Mouse (Mus musculus): ENCODE results near the gene Timeless. TPM values are rescaled to one million over a fixed set of nuclear protein-coding genes. Genes with fewer than 3 reads are reported as not detected.
A peak's percentile ranks its signal among the peaks of the same experiment; 100 is the strongest.

The Timeless gene
- polyA plus RNA-seq, 1 experiment: 6.6 TPM

DNA sequence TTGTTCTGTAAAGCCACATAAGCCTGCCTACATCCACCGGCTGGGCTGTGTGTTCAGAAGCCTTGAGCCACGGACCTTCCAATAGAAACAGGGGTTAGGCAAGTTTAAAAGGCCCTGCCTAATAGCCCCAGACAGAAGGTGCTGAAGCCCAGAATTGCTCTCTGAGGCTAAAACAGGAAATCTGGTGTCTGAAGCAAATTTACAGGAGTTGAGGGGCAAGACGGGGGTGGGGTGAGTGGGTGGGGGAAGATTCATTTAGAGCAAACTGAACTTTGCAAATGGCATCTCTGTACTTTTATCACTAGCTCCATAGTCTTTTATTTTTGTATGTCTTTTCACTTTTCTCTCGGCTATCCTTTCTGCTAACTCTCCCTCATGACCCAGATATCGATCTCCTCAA lies 719 bp upstream of the Timeless start:
- H3K27me3 ChIP-seq (ENCODE audit: control insufficient read depth, insufficient read depth, low read length): no peaks in the 10 kb centered on the region
- no peak for TF ChIP-seq POLR2A (IDR thresholded peaks at IDR 0.05; ENCODE audit: borderline replicate concordance, insufficient read depth, low read length)
- TF ChIP-seq CTCF (IDR thresholded peaks at IDR 0.05; ENCODE audit: borderline replicate concordance, insufficient read depth, low read depth, low read length): no peak
- peak overlapping the region; percentile 98 for H3K4me3 ChIP-seq (replicated peaks; ENCODE audit: insufficient read depth, low read depth, low read length)
- 9% methylated on average over 5 of the region's 5 CpGs for WGBS
- DNase-seq: no peak
- no peak overlapping the region for H3K27ac ChIP-seq (ENCODE audit: insufficient read depth, low read length)
- H3K4me1 ChIP-seq (ENCODE audit: control insufficient read depth, insufficient read depth, low read length): peaks cover 3% of the 10 kb centered on the region; the same call in 1 of the 2 replicates

DNA sequence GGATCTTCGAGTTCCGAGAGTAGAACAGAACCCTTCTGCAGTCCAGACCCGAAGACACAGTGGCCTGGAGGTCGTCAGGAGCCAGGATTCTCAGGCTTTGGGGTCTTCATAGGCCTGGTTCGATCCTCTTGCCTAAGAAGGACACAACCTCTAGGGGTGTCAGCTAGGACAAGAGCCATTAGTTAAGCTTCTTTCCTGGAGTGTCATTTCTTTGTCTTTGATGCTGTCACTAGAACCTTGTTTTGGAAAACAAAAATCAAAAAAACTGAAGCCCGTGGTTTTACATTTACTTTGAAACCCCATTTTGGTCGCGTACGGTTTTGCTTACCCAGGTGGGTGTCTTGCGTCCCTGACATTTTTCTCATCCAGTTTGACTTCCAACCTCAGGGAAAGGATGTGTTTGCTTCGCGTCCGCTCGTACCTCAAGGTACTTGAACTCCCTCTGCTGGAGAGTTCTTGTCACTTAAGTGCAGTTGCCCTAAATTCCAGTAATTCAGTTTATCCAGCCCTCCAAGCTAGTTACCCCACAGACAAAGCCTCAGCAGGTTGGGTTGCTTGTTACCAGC lies 638 bp downstream of the Timeless start:
- H3K27me3 ChIP-seq (ENCODE audit: control insufficient read depth, insufficient read depth, low read length): no peaks in the 10 kb centered on the region
- peak overlapping the region; percentile 98 for H3K4me3 ChIP-seq (replicated peaks; ENCODE audit: insufficient read depth, low read depth, low read length)
- under 1% methylated on average over 14 of the region's 14 CpGs for WGBS
- TF ChIP-seq POLR2A (IDR thresholded peaks at IDR 0.05; ENCODE audit: borderline replicate concordance, insufficient read depth, low read length) (no peak), CTCF (IDR thresholded peaks at IDR 0.05; ENCODE audit: borderline replicate concordance, insufficient read depth, low read depth, low read length) (peak; percentile 77)
- H3K4me1 ChIP-seq (ENCODE audit: control insufficient read depth, insufficient read depth, low read length): peaks cover 3% of the 10 kb centered on the region; the same call in 1 of the 2 replicates
- peak; percentile 67 to 80 for DNase-seq
- peak overlapping the region; percentile 93 for H3K27ac ChIP-seq (ENCODE audit: insufficient read depth, low read length)

DNA sequence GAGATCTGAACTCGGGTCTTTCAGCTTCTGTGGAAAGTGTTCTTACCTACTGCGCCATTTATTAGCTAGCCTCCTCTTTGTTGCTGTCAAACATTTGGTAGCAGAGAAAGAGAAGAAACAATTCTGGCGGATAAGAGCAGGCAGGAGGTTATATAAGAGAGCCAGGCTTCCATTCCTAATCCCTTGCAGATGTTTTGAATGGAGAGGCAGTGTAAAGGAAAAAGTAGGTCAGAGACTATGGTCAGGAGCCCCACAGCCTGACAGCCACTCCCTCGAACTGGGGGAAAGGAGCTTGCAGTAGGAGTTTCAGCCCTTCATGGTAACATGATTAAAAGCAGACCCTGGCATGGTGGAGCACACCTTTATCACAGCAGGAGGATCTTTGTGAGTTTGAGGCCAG lies 4.5 kb downstream of the Timeless start:
- H3K4me1 ChIP-seq (ENCODE audit: control insufficient read depth, insufficient read depth, low read length): peaks cover 7% of the 10 kb centered on the region; the same call in 1 of the 2 replicates
- 81% methylated on average over 4 of the region's 4 CpGs for WGBS

DNA sequence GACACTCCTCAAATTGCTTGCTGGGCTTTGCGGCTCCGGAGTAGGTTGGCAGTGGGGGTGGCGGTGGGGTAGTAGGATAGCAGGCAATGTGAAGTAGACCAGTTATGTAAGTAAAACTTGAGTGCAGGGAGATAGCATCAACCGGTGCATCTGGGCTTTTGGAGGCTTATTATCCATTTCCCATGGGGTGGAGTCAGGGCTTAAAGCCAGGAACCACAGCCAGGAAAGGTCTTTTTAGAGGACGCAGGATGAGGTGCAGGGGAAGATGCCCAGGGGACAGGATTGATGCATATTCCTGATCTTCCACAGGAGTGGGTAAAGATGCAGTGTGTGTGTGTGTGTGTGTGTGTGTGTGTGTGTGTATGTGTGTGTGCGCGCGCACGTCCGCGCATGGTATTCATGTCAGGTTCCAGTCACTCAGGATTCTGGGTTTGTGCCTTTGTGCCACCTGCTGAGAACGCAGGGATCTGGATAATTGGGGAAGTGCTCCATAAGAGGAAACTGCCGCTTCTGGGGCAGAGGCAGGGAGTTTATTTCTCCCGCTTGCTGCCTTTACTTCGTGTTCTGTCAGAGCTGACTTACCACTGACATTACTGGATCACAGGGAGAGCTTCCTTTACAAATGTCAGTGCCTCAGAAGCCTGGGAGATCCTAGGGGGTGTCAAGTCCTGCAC lies 6.1 kb downstream of the Timeless start:
- 41% methylated on average over 15 of the region's 15 CpGs for WGBS
- peak; percentile 38 to 56 for DNase-seq

More for the DNA sequence above, 4.5 kb downstream of the Timeless start:
- Histone ChIP-seq H3K27me3 (ENCODE audit: control insufficient read depth, insufficient read depth, low read length) (no peaks in the 10 kb centered on the region), H3K27ac (ENCODE audit: insufficient read depth, low read length) (no peak overlapping the region), H3K4me3 (replicated peaks; ENCODE audit: insufficient read depth, low read depth, low read length) (no peak overlapping the region)
- no peak for TF ChIP-seq POLR2A (IDR thresholded peaks at IDR 0.05; ENCODE audit: borderline replicate concordance, insufficient read depth, low read length)
- no peak for TF ChIP-seq CTCF (IDR thresholded peaks at IDR 0.05; ENCODE audit: borderline replicate concordance, insufficient read depth, low read depth, low read length)
- no peak for DNase-seq

DNA sequence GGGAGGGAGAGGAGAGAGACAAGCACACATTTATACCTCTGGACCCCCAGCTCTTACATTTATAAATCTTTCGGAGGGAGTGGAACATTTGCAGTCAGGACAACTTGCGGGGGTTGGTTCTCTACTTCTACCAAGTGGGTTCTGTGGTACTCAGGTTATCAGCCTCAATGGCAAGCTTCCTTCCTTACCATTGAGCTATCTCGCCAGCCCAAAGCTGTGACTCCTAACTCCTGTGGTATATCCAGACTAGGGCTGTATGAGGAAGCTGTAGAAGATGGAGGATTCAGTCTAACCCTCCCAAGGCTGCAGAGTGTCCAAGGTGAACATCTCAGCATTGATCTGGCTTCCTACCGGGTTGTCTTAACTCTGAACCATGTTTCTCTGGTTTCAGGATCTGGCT lies 7.3 kb downstream of the Timeless start:
- no peak overlapping the region for H3K4me3 ChIP-seq (replicated peaks; ENCODE audit: insufficient read depth, low read depth, low read length)
- over 99% methylated on average over 4 of the region's 4 CpGs for WGBS
- H3K27me3 ChIP-seq (ENCODE audit: control insufficient read depth, insufficient read depth, low read length): no peaks in the 10 kb centered on the region
- no peak overlapping the region for H3K27ac ChIP-seq (ENCODE audit: insufficient read depth, low read length)
- DNase-seq: no peak
- H3K4me1 ChIP-seq (ENCODE audit: control insufficient read depth, insufficient read depth, low read length): peaks cover 4% of the 10 kb centered on the region; the same call in 1 of the 2 replicates
- TF ChIP-seq POLR2A (IDR thresholded peaks at IDR 0.05; ENCODE audit: borderline replicate concordance, insufficient read depth, low read length) (no peak), CTCF (IDR thresholded peaks at IDR 0.05; ENCODE audit: borderline replicate concordance, insufficient read depth, low read depth, low read length) (no peak)

More for the DNA sequence above, 6.1 kb downstream of the Timeless start:
- Histone ChIP-seq H3K4me1 (ENCODE audit: control insufficient read depth, insufficient read depth, low read length) (peaks cover 5% of the 10 kb centered on the region; the same call in 1 of the 2 replicates), H3K4me3 (replicated peaks; ENCODE audit: insufficient read depth, low read depth, low read length) (peak overlapping the region; percentile 25), H3K27ac (ENCODE audit: insufficient read depth, low read length) (no peak overlapping the region), H3K27me3 (ENCODE audit: control insufficient read depth, insufficient read depth, low read length) (no peaks in the 10 kb centered on the region)
- TF ChIP-seq CTCF (IDR thresholded peaks at IDR 0.05; ENCODE audit: borderline replicate concordance, insufficient read depth, low read depth, low read length) (no peak), POLR2A (IDR thresholded peaks at IDR 0.05; ENCODE audit: borderline replicate concordance, insufficient read depth, low read length) (no peak)

DNA sequence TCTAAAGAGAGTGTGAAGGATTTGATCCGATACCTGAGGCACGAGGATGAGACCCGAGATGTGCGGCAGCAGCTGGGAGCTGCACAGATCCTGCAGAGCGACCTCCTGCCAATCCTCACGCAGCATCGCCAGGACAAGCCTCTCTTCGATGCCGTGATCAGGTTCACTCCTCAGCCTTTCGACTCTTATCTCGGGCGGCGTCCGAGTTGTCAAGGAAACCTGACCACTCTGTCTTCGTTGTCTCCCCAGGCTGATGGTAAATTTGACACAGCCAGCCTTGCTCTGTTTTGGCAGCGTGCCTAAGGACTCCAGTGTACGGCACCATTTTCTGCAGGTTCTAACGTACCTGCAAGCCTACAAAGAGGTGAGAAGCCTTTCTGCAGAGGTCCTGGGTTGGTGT lies 8.3 kb downstream of the Timeless start:
- DNase-seq: no peak
- no peak overlapping the region for H3K4me3 ChIP-seq (replicated peaks; ENCODE audit: insufficient read depth, low read depth, low read length)
- 80% methylated on average over 18 of the region's 18 CpGs for WGBS
- no peaks in the 10 kb centered on the region for H3K27me3 ChIP-seq (ENCODE audit: control insufficient read depth, insufficient read depth, low read length)
- TF ChIP-seq POLR2A (IDR thresholded peaks at IDR 0.05; ENCODE audit: borderline replicate concordance, insufficient read depth, low read length): no peak
- TF ChIP-seq CTCF (IDR thresholded peaks at IDR 0.05; ENCODE audit: borderline replicate concordance, insufficient read depth, low read depth, low read length): no peak
- no peak overlapping the region for H3K27ac ChIP-seq (ENCODE audit: insufficient read depth, low read length)
- peaks cover 4% of the 10 kb centered on the region; the same call in 1 of the 2 replicates for H3K4me1 ChIP-seq (ENCODE audit: control insufficient read depth, insufficient read depth, low read length)

DNA sequence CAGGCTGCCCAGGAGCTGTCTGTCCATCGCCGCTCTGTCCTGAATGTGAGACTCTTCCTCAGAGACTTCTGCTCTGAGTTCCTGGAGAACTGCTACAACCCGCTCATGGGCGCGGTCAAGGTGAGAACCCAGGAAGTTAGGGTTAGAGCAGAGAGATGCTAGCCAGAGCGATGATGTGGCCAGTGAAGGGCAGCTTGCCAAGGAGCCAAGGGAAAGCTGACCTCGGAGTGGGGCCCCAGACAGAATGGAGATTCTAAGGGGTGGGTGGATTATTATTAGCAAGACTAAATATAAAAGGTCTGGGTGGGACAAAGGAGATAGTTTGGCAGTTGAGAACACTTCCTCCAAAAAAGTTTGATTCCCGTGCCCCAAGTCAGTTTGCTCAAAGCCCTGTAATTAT lies 11.4 kb downstream of the Timeless start:
- WGBS: 89% methylated on average over 8 of the region's 8 CpGs
- H3K27ac ChIP-seq (ENCODE audit: insufficient read depth, low read length): no peak overlapping the region
- H3K4me3 ChIP-seq (replicated peaks; ENCODE audit: insufficient read depth, low read depth, low read length): no peak overlapping the region
- TF ChIP-seq CTCF (IDR thresholded peaks at IDR 0.05; ENCODE audit: borderline replicate concordance, insufficient read depth, low read depth, low read length): no peak
- no peak for TF ChIP-seq POLR2A (IDR thresholded peaks at IDR 0.05; ENCODE audit: borderline replicate concordance, insufficient read depth, low read length)
- DNase-seq: no peak
- H3K27me3 ChIP-seq (ENCODE audit: control insufficient read depth, insufficient read depth, low read length): no peaks in the 10 kb centered on the region
- H3K4me1 ChIP-seq (ENCODE audit: control insufficient read depth, insufficient read depth, low read length): no peaks in the 10 kb centered on the region; the same call in 1 of the 2 replicates

DNA sequence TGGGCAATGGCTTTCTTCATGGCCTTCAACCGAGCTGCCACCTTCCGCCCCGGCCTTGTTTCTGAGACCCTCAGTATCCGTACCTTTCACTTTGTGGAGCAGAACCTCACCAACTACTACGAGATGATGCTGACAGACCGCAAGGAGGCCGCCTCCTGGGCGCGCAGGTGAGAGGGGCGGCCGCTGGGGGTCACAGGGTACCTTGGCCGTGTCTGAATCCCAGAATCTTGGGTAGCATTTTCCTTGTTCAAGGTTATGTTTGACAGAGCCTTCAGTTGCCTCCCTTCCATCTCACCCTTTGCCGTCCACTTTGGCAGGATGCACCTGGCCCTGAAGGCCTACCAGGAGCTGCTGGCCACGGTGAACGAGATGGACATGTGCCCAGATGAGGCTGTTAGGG lies 12.3 kb downstream of the Timeless start:
- WGBS: 89% methylated on average over 15 of the region's 15 CpGs
- DNase-seq: no peak
- no peak overlapping the region for H3K4me3 ChIP-seq (replicated peaks; ENCODE audit: insufficient read depth, low read depth, low read length)

More for the DNA sequence above, 12.3 kb downstream of the Timeless start:
- Histone ChIP-seq H3K27ac (ENCODE audit: insufficient read depth, low read length) (no peak overlapping the region), H3K27me3 (ENCODE audit: control insufficient read depth, insufficient read depth, low read length) (no peaks in the 10 kb centered on the region), H3K4me1 (ENCODE audit: control insufficient read depth, insufficient read depth, low read length) (no peaks in the 10 kb centered on the region)
- TF ChIP-seq POLR2A (IDR thresholded peaks at IDR 0.05; ENCODE audit: borderline replicate concordance, insufficient read depth, low read length): no peak
- TF ChIP-seq CTCF (IDR thresholded peaks at IDR 0.05; ENCODE audit: borderline replicate concordance, insufficient read depth, low read depth, low read length): no peak

Data from cerebellum, adult 2 months (tissue).